Mouse (Mus musculus) frontal cortex, postnatal 14 days (tissue): ENCODE results near the gene Metrnl.
A peak's percentile ranks its signal among the peaks of the same experiment; 100 is the strongest.
"Not testable (repeated sequence)": the region's sequence is repeated elsewhere in the genome, so short reads cannot be mapped to it uniquely, and the experiment has no call there.

Source experiments
- DNase-seq, 2 experiments: peaks; one replicate each; pipeline ENCODE4 v3.0.0; 2022; ENCODE audit warnings: low spot score in 2 of 2

The Metrnl gene

DNA sequence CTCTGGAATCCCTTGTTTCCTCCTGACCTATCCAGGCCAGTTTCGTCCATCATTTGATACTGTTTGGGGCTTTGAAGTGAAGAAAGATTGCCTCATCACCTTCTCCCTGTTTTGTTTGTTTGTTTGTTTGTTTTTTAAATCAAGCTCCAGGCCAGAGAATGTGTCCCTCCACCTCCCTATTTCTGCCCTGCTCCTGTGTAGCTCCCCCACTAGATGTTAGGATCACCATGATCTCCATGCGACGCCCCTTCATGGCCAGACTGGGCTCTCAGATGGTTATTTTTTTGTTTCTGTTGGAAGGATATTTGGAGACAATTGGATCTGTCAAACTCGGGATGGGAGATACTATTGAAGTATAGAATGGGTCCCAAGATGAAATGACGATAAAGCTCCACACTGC is at the start of gene Metrnl:
Metrnl (plus strand) TSS at position 301 of the 400 bp plus-strand sequence.
- DNase-seq, result no peak

DNA sequence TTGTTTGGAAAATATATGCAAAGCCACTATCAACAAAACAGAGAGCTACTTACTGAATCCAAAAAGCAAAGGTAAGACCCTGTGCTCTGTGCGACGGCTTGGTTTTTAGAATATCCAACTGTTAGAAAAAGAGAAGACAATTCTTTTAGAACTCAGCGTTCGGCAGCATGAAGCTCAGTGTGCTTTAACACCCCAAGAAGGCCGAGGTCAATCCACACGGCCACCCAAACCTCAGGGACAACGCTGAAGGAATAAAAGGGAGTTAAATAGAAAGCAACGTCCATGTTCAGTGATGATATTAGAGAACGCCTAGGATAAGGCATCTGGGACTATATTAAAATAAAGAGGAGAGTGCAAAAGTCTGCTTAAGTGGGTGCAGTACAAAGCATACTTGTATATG is 49.8 kb upstream of the Metrnl start:
- DNase-seq, result no peak

DNA sequence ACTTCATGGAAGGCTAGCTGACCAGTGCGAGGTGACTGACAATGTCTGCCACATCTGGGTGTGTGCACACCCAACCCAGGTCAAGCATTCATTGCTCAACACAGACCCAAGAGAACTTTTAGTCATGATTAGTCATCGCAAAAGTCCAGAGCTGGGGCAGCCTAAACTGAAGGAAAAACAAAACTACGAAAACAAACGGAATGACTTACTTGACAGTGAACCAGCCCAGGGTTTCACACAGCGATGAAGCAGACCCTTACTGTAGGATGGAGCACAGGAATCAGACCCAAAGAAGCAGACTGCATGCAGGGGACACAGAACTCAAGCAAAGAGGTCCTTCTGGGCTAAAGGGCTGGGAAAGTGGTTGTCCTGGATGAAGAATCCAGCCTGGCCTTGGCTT is 49.4 kb upstream of the Metrnl start:
- DNase-seq, result no peak

DNA sequence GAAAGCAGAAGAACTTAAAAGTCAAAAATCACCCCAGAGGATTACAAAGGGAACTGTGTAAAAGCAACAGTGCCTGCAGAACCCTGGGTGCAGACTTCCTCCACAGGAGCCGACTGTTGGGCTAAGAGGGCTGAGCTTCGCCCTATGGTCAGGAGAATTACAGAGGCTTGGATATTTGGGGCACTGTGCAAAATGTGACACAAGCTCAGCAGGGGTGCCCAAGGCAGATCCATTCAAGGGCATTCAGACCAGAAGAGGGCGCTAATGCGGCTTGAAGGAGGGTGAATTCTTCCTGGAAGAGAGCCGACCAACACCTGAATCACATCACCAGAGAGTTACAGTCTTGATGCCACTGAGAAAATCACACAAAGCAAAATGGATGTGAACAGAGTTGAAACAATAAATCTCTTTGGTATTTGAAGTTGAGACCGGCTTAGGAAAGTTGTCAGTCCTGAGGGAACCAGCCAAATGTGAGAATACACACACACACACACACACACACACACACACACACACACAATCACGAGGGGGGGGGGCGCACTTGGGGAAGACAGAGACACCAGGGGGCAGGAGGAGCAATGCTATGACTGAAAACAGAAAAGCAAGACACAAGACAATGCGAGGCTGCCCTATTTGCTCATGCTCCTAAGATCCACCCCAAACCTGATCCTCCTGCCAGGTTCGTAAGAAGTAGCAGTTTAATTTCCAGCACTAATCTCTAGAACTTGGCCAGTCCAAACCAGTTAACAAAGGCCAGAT is 48.6 kb upstream of the Metrnl start:
- DNase-seq, result peak in 1 of 2 experiments; percentile 39

DNA sequence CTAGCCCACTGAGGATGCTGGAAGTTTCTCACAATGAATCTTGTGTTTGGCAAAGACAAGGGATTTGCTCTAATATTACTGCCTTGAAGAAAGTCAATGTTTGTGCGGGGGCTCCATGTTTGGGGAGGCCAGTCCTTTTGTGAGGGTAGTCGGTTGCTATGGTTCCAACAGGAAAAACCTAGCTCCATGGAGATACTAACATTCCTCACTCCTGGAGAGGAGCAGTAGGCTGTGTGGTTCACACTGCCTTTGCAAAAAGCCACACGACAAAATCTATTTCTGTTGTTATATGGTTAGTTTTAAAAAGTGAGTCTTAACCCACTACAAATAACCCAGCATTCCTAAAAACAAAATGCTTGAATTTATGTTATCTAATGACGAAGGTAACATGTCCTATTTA is 47.7 kb upstream of the Metrnl start:
- DNase-seq, result no peak

DNA sequence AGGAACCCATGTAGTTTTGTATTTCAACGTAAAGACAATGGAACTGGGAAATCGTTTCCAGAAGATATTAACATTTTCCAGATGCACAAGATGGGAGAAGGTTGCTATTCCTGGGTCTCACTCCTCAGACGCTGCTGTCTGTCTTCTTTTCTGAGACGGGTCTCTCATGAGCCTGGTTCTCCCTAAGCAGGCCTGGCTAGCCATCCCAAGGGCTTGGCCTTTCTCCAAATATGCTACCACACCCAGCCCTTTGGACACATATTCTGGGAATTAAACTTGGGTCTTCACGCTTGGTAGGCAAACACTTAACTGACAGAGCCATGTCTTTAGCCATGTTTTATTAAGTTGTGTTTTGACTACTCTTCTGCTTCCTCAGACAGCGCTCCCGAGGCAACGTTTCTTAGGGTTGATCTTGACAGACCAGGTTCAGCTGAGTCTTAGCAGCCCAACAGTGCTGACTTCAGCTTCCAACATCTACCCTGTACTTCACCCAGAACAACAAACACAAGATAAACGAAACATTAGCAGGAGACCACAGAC is 46.9 kb upstream of the Metrnl start:
- DNase-seq, result no peak

DNA sequence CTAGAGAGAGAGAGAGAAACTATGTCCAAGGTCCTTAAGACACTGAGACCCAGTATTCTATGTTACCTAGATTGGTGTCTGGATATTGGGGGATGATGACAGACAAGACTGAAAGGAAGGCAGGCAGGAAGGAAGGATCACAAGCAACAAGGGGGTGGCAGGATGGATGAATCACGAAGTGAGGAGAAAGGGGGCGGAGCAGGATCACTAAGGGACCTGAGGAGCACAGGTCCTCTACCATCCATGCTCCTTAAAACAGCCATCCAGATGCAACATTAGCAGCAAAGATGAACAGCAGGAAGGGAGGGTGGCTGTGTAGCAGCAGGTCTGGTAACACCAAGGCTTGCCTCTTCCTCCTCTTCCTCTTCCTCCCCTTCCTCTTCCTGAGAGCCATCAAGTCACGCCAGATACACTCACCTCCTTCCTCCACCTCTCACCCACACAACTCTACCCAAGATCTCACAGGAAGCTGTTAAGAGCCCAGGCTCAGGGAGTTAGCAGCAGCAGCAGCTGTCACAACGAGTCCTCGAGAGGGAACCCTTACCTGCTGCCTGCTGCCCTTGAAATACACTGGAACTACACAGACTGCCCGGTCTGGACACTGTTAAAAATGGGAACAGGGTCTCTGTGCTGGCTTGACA is 46.1 kb upstream of the Metrnl start:
- no peak for DNase-seq

DNA sequence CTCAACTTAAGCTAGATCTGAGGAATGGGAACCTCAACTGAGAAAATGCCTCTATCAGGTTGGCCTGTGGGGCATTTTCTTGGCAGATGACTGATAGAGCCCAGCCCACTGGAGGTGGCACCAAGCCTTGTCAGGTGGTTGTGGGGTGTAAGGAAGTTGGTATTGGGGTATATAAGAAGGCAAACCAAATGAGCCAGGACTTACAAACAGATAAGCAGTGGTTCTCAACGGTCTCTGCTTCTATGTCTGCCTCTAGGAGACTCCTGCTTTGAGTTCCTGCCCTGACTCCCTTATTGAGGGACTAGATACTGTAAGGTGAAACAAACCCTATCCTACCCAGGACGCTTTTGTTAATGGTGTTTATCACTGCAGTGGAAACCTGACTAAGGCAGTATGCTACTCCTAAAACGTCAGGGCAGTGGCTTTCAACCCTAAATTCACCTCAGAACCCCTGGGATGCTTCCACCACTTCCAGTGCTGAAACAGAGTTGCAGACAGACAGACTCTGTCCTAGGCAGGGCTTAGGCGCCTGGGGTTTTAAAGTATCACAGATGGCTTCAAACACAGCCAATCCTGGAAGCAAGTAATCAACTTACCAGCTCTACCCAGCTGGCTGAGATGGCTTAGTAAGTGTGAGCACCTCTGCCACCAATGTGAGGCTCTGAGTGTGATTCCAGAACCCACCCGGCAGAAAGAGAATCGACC is 45.4 kb upstream of the Metrnl start:
- DNase-seq, result no peak

DNA sequence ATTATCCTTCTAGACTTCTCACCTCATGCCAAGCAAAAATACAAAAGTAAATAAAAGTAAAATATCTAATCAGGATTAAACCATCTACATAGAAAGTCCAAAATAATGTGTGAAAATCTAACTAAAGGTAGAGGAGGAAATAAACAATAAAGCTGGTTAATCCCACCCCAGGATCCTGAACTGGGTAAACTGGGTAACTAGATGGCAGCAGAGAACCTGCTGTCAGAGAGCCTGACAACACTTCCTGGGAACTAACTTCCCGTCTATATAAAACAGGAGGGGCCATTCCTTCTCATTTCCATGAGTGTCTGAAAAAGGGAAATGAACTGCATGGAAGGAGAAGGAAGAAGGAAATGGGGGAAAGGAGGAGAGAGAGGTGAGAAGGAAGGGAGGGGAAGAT is 43.2 kb upstream of the Metrnl start:
- DNase-seq, result no peak

DNA sequence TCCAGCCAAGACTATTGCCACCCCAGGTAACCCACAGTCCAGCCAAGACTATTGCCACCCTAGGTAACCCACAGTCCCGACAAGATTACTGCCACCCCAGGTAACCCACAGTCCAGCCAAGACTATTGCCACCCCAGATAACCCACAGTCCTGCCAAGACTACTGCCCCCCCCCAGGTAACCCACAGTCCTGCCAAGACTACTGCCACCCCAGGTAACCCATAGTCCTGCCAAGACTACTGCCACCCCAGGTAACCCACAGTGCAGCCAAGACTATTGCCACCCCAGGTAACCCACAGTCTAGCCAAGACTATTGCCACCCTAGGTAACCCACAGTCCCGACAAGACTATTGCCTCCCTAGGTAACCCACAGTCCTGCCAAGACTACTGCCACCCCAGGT is 40.7 kb upstream of the Metrnl start:
- DNase-seq, result not testable (repeated sequence)

DNA sequence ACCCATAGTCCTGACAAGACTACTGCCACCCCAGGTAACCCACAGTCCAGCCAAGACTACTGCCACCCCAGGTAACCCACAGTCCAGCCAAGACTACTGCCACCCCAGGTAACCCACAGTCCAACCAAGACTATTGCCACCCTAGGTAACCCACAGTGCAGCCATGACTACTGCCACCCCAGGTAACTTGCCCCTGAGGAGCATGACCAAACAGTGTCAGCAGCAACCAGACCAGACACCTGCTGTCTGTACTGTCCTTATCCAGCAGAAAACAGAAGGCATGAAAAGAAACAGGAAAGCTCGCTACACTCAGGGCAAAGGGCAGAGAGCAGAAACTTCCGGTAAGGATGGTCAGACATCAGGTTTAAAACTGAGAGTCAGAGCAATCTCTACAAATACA is 40.2 kb upstream of the Metrnl start:
- DNase-seq, result no peak

DNA sequence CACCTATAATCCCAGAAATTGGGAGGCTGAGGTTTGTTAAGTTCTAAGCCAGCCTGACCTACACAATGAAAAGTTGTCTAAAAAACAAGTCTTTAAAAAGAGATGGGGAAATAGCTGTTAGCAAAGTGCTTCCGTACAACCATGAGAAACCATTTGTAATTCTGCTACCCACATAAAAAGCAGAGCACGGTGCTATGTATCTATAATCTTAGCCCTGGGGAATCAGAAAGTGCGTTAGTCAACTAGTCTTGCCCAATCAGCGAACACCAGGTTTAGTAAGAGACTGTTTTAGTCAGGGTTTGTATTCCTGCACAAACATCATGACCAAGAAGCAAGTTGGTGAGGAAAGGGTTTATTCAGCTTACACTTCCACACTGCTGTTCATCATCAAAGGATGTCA is 33.8 kb upstream of the Metrnl start:
- no peak for DNase-seq

DNA sequence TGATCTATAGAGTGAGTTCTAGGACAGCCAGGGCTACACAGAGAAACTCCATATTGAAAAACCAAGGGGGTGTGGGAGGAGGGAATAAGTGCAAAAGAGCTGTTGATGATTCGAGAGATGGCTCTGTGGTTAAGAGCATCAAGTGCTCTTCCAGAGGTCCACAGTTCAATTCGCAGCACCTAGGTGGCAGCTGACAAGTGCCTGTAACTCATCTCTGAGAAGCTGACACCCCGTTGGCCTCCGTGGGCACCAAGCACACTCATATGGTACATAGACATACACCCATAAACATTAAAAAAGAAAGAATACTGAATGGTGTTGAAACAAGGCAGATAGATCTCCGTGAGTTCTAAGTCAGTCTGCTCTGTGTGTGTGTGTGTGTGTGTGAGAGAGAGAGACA is 32.6 kb upstream of the Metrnl start:
- DNase-seq, result no peak

DNA sequence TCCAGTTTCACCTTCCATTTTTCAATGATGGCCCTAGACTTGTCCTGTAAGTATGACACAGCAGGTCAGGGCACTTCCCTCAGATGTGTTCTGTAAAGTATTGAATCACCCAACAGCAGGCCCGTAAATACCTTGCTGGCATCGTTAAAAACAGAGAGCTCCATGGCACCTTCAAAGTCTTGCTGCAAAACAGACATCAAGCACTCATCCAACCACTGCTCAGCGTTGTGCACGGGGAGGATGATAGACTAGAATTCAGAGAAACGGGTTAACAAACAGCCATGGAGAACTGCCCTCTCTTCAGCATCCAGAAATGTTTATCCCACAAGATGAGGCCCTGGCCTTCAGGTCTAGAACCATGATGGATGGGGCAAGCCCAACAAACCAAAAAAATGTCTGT is 30.4 kb upstream of the Metrnl start:
- DNase-seq, result no peak

DNA sequence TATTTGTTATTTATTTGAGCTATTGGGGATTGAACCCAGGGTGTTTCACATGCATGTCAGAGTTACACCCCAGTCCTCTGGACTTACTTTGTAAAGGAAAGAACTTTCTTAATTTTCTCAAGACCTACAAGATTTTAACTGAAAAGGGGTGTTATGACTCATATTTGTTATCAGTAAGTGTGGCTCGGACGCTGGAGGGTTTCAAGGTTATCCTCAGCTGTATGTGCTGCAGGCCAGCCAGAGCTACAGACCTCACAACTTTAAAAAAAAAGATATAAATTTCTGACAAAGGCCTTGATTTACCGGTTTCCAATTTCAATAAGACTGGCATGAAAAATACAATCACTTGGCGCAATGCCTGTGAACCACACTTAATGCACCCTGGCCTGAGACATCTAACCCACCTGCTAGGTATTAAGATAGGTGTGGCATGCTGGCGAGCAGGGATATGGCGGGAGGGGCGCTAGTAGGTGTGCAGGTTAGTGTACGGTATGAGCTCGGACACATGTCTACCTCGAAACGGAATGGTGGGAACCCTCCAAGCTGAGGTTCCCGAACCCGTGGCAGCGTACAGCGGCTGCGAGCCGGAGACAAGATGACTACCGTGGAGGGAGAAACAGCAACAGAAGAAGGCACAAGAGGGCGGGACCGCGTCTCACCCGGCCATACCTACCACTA is 28.9 kb upstream of the Metrnl start:
- DNase-seq, result no peak

DNA sequence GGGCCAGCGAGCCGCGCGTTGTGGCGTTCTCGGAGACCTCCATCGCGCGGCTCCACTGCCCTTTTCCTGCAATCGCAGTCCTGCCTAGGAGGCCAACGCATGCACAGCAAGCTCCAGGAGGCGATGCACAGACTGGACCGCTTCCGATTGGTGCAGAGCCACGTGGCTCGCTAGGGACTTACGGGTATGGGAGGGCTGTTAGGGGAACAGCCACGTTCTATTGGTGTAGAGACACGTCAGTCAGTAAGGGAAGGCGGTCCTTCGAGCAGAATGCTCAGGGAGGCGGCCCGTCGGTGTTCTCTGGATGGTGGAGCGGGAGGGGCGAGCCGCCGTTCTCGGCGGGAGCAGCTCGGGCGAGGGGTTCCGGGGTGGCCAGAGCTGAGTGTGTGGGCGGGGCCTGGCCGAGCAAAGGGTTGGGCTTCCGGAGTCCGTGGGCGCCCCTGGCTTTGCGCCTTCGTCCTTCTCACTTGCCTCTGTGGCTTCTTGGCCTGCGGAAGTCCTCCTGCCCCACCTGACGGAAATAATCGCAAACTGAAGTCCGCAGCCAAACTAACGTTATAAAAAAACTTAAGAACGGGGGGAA is 28.3 kb upstream of the Metrnl start, which contains the start of gene B3gntl1:
B3gntl1 (minus strand) TSS at position 164 of the 583 bp plus-strand sequence.
- peak; percentile 99 for DNase-seq

DNA sequence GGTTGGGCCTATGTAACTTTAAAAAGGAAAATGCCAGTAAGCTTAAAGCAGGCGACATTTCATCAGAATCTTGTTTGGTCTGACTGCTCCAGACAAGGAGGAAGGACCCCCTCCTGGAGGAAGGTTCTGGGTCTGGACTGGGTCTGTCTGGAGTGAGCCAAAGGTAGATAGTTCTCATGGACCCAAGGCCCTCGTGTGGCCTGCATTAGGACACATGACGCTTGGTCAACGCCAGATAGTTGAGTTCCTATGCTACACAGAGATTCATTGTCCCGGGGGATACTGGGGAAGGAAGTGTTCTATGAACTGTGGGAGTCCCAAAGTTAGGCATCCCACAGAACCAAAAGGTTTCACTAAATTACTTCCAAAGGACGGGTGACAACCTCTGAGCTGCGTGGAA is 27.7 kb upstream of the Metrnl start:
- DNase-seq, result no peak

DNA sequence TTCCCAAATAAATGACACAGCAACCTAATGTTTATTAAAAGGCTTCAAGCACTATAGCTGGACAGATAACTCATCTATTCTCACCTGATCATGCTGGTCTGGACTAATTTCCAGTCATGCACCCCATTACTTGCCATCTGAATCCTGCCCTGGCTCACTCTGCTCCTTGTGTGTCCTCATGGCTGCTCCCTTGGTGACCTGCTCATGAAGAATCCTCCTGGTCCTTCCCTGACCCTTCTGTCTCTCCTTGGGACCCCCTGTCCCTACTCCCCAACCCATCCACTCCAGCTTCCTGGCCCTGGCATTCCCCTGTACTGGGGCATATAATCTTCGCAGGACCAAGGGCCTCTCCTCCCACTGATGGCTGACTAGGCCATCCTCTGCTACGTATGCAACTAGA is 24.5 kb upstream of the Metrnl start:
- no peak for DNase-seq

DNA sequence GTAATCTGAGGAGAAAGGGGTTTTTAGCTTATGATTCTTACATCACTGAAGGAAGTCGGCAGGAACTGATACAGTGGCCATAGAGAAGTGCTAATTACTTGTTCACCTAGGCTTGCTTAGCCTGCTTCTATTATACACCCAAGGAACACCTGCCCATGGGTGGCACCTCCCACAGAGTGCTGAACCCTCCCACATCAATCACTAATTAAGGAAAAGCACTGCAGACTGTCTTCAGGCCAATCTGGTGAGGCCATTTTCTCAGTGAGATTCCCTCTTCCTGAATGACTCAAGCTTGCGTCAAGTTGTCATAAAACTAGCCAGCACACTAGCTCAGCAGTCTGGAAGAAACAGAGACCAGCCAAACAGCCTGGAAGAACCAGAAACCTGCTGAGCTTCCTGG is 21.8 kb upstream of the Metrnl start:
- DNase-seq, result no peak

DNA sequence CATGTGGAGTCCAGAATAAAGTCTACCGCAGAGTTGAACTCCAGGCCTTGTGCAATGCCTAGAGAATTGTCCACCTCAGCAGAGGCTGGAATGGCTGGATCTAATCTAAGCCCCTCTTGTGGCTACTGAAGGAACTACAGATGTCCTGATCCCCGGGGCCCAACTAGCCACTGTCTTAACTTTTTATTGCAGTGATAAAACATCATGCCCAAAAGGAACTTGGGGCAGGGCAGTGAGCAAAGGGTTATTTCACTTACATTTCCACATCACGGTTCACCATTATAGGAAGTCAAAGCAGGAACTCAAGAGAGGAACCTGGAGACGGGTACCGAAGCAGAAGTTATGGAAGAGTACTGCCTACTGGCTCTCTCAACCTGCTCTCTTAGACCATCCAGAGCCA is 20.6 kb upstream of the Metrnl start:
- DNase-seq, result no peak

DNA sequence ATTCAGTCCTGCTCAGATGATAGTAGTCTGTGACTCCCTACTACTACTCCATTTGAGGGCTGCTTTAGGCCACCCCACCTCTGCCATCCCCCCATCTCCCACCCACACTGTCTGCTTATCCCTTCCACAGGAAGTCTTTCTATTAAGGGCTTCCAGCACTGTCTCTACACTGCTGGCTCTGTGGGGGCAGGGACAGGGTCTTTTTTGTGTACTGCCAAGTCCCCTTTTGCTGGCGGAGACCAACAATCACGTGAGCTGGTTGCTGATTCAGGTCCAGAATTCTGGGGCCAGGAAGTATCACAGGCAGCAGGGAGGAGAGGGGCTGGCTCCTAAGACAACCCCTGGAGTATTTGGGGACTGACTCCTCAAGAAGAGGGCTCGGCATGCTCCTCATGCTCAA is 18.1 kb upstream of the Metrnl start:
- no peak for DNase-seq
